Mouse (Mus musculus): ENCODE results near the gene Tas2r131. TPM values are rescaled to one million over a fixed set of nuclear protein-coding genes. Genes with fewer than 3 reads are reported as not detected.
"Not testable (repeated sequence)": the region's sequence is repeated elsewhere in the genome, so short reads cannot be mapped to it uniquely, and the experiment has no call there.

The Tas2r131 gene
- not detected in 2 replicates for polyA plus RNA-seq (2015; fragmentation: Nextera tagmentation; extraction: Ambion mirVana)

DNA sequence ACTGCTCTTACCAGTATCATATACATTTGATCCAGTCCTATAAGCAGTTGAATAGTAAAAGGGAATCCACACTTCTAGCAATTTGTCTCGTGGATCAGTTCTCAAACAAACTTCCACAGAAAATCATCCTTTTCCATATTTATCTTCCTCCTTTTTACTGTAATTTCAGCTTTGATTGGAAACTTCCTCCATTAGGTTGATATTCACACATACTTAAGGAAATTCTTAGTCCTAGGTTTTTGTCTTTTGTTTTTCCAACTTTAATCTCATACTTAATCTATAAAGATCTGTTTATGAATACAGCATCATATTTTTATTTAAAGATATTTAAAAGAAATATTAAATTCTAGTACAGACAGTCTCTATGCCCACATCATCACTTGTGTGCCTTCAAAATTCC, at the start of gene Tas2r131:
Tas2r131 (minus strand) TSS at position 101 of the 400 bp plus-strand sequence.
- Histone ChIP-seq H3K4me1 (replicated peaks) (no peaks in the 10 kb centered on the region), H3K9ac (no peak within 1 kb of the TSS), H3K27me3 (no peaks in the 10 kb centered on the region), H3K9me3 (no peaks in the 10 kb centered on the region), H3K4me3 (no peak within 1 kb of the TSS), H3K36me3 (no peaks in the 10 kb centered on the region), H3K27ac (no peak within 1 kb of the TSS), H3K4me2 (no peak within 1 kb of the TSS)
- ATAC-seq (ENCODE audit: low FRiP score): no peak
- 69% methylated on average over 1 of the region's 1 CpGs for WGBS

DNA sequence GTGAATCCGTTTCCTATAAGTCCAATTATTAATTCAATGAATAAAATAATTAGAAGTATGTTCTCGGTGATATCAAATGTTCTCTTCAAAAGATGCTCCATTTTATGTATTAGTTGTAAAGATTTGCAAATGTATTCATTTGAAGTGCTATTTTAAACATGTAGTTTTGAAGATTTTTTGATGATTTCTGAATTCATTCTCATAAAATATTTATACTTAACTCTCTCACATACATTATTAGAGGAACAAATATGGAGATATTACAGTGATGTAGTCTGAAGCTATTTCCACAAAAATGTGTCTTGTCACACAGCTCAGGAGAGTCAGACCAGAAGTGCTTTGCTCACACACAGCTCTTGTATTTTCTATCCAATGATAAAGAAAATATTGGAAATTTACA, 23.1 kb upstream of the Tas2r131 start, which contains the start of gene Tas2r109:
Tas2r109 (minus strand) TSS at position 101 of the 400 bp plus-strand sequence.
- Histone ChIP-seq H3K36me3 (no peaks in the 10 kb centered on the region), H3K4me2 (no peak within 1 kb of the TSS), H3K27me3 (no peaks in the 10 kb centered on the region), H3K9ac (no peak within 1 kb of the TSS), H3K9me3 (no peaks in the 10 kb centered on the region), H3K27ac (no peak within 1 kb of the TSS), H3K4me3 (no peak within 1 kb of the TSS), H3K4me1 (replicated peaks) (no peaks in the 10 kb centered on the region)
- 73% methylated on average over 2 of the region's 2 CpGs for WGBS
- ATAC-seq (ENCODE audit: low FRiP score): no peak

DNA sequence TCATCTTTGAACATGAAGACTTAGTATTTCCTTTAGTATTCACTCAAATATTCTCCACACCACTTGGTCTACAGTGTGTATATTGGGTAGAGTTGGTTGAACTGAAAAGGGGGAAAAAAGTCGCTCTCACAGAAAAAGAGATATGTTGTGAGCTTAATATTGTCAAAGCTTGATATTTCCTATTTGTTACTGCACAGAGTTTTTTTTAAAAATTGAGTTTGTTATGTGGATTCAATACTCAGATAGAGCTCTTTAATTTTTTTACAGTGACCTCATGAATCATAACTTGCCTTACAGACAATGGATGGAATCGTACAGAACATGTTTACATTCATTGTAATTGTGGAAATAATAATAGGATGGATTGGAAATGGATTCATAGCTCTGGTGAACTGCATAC, 6.9 kb downstream of the Tas2r131 start, which contains the start of gene Tas2r129:
Tas2r129 (plus strand) TSS at position 301 of the 400 bp plus-strand sequence.
- Histone ChIP-seq H3K27me3 (no peaks in the 10 kb centered on the region), H3K4me3 (no peak within 1 kb of the TSS), H3K9me3 (no peaks in the 10 kb centered on the region), H3K9ac (no peak within 1 kb of the TSS), H3K36me3 (no peaks in the 10 kb centered on the region), H3K27ac (no peak within 1 kb of the TSS), H3K4me1 (replicated peaks) (no peaks in the 10 kb centered on the region), H3K4me2 (no peak within 1 kb of the TSS)
- no peak for ATAC-seq (ENCODE audit: low FRiP score)
- 83% methylated on average over 2 of the region's 2 CpGs for WGBS

DNA sequence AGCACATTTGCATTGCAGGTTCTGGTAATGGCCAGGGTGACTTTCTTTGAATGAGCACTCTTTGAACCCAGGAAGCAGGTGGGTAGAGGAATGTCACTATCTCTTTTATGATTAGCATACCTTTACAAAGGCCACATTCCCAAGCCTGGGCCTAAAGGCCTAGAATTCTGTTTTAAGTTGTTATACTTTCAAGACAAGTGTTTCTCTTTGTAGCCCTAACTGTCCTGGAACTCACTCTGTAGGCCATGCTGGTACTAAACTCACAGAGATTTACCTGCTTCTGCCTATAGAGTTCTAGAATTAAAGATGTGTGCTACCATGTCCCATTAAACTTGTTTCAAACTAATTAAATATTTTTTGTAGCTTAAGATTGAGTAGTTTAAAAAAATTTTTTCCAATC, 16.3 kb downstream of the Tas2r131 start:
- not testable (repeated sequence) for ATAC-seq (ENCODE audit: low FRiP score); H3K27me3 ChIP-seq; H3K4me3 ChIP-seq; H3K4me1 ChIP-seq (replicated peaks); H3K36me3 ChIP-seq; H3K27ac ChIP-seq; H3K9me3 ChIP-seq; H3K9ac ChIP-seq; H3K4me2 ChIP-seq

DNA sequence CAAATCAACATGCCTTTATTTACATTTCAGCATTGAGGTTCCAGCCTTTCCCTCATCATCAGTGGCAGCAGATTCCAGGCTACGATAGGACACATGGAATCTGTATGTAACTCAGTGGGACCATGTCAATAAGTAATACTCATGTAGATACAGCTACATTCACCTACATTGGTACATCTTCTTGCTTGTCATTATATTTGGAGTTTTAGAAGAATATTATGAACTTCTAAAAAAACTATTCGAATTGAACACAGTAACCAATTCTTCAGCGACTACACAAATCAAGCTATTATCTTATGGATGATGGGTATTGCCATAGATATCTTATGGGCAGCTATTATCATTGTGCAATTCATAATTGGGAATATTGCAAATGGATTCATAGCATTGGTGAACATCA, 48.4 kb downstream of the Tas2r131 start, which contains the start of gene Tas2r125:
Tas2r125 (plus strand) TSS at position 301 of the 400 bp plus-strand sequence.
- Histone ChIP-seq H3K9ac (no peak within 1 kb of the TSS), H3K27ac (no peak within 1 kb of the TSS), H3K4me3 (no peak within 1 kb of the TSS), H3K9me3 (no peaks in the 10 kb centered on the region), H3K4me1 (replicated peaks) (no peaks in the 10 kb centered on the region), H3K27me3 (no peaks in the 10 kb centered on the region), H3K36me3 (no peaks in the 10 kb centered on the region), H3K4me2 (no peak within 1 kb of the TSS)
- WGBS: 81% methylated on average over 3 of the region's 3 CpGs
- no peak for ATAC-seq (ENCODE audit: low FRiP score)

Other genes with a start within 250 kb of the Tas2r131 start
- gene Tas2r122, start 246.0 kb downstream of the Tas2r131 start, polyA plus RNA-seq (2015; fragmentation: Nextera tagmentation; extraction: Ambion mirVana): not detected in 2 replicates
- not detected in 2 replicates for gene Tas2r115, start 219.9 kb downstream of the Tas2r131 start, polyA plus RNA-seq (2015; fragmentation: Nextera tagmentation; extraction: Ambion mirVana)
- gene Tas2r124, start 203.2 kb downstream of the Tas2r131 start, polyA plus RNA-seq (2015; fragmentation: Nextera tagmentation; extraction: Ambion mirVana): not detected in 2 replicates
- gene Tas2r102, start 195.8 kb downstream of the Tas2r131 start, polyA plus RNA-seq (2015; fragmentation: Nextera tagmentation; extraction: Ambion mirVana): not detected in 2 replicates
- not detected in 2 replicates for gene Tas2r136, start 179.8 kb downstream of the Tas2r131 start, polyA plus RNA-seq (2015; fragmentation: Nextera tagmentation; extraction: Ambion mirVana)
- gene Tas2r117, start 155.1 kb downstream of the Tas2r131 start, polyA plus RNA-seq (2015; fragmentation: Nextera tagmentation; extraction: Ambion mirVana): not detected in 2 replicates
- gene Tas2r123, start 110.8 kb downstream of the Tas2r131 start, polyA plus RNA-seq (2015; fragmentation: Nextera tagmentation; extraction: Ambion mirVana): not detected in 2 replicates
- gene Tas2r116, start 102.5 kb downstream of the Tas2r131 start, polyA plus RNA-seq (2015; fragmentation: Nextera tagmentation; extraction: Ambion mirVana): not detected in 2 replicates
- gene Tas2r110, start 89.9 kb downstream of the Tas2r131 start, polyA plus RNA-seq (2015; fragmentation: Nextera tagmentation; extraction: Ambion mirVana): not detected in 2 replicates
- gene Tas2r113, start 64.9 kb downstream of the Tas2r131 start, polyA plus RNA-seq (2015; fragmentation: Nextera tagmentation; extraction: Ambion mirVana): not detected in 2 replicates
- gene Tas2r125, start 48.3 kb downstream of the Tas2r131 start, polyA plus RNA-seq (2015; fragmentation: Nextera tagmentation; extraction: Ambion mirVana): not detected in 2 replicates
- gene Tas2r129, start 6.8 kb downstream of the Tas2r131 start, polyA plus RNA-seq (2015; fragmentation: Nextera tagmentation; extraction: Ambion mirVana): not detected in 2 replicates
- gene Tas2r109, start 23.0 kb upstream of the Tas2r131 start, polyA plus RNA-seq (2015; fragmentation: Nextera tagmentation; extraction: Ambion mirVana): not detected in 2 replicates
- gene Tas2r103, start 79.2 kb upstream of the Tas2r131 start, polyA plus RNA-seq (2015; fragmentation: Nextera tagmentation; extraction: Ambion mirVana): not detected in 2 replicates
- gene Tas2r140, start 97.9 kb upstream of the Tas2r131 start, polyA plus RNA-seq (2015; fragmentation: Nextera tagmentation; extraction: Ambion mirVana): not detected in 2 replicates
- 133 and 138 TPM in 2 replicates for gene Smim10l1, start 147.0 kb upstream of the Tas2r131 start, polyA plus RNA-seq (2015; fragmentation: Nextera tagmentation; extraction: Ambion mirVana)

Measured in hindbrain, embryonic 13.5 days (tissue).